Mouse (Mus musculus): ENCODE results near the gene Selplg.
"Not testable (repeated sequence)": the region's sequence is repeated elsewhere in the genome, so short reads cannot be mapped to it uniquely, and the experiment has no call there.

Selplg gene

DNA sequence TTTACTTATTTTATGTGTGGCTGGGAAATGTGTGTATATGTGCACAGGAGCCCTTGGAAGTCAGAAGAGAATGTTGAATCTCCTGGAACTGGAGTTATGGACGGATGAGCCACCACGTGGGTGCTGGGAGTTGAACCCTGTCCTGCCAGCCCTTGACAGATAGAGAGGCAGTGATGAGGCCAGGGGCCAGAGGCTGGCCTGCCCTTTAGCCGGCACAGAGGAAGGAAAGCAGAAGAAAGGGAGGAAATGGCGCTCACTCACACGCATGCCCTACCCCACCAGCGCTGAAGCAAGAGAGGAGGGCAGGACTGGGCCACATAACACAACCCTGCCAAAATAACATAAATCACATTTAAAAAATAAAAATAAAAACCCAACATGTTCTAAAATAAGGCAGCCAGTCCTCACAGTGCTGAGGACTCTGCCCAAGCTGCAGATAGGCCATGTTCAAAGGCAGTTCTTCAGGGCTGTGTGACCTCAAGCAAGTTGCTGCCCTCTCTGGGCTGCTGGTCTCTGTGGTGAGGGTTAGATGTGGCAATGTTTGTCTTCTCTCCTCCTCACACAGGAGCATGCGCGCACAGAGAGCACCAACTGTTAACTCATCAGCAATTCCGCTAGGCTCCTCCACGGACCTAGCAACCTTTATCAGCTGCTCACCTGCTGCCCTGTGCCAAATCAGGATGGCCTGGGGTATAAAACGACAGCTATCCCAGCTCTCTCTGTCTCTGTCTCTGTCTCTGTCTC lies 41.8 kb downstream of the Selplg start:
- DNase-seq (ENCODE audit: low spot score) = no peak

GRCm38 (mm10) chr5:113789075-113789788 lies 43.2 kb downstream of the Selplg start:
- DNase-seq (ENCODE audit: low spot score) = peak; percentile 44

DNA sequence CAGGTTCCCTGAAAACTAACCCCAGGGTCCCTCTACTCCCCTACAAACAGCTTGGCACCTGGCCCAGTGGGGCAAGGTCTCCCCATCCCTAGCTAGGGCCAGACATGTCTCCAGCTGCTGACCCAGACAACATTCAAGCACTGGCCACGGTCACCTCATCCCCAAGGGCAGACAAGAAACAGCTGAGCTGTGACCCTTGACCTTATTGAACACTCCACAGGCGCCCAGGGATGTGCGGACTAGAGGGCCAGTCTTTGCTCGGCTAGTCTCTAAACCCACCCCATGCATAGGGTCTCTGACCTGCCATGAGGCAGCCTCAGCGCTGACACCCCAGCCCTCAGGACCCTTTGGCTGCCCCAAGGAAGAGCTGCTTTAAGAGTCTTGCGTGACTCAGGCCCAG lies 43.8 kb downstream of the Selplg start:
- peak; percentile 57 for DNase-seq (ENCODE audit: low spot score)

GRCm38 (mm10) chr5:113786985-113787384 lies 45.5 kb downstream of the Selplg start:
- no peak for DNase-seq (ENCODE audit: low spot score)

GRCm38 (mm10) chr5:113784104-113784503 lies 48.3 kb downstream of the Selplg start:
- peak; percentile 57 for DNase-seq (ENCODE audit: low spot score)

DNA sequence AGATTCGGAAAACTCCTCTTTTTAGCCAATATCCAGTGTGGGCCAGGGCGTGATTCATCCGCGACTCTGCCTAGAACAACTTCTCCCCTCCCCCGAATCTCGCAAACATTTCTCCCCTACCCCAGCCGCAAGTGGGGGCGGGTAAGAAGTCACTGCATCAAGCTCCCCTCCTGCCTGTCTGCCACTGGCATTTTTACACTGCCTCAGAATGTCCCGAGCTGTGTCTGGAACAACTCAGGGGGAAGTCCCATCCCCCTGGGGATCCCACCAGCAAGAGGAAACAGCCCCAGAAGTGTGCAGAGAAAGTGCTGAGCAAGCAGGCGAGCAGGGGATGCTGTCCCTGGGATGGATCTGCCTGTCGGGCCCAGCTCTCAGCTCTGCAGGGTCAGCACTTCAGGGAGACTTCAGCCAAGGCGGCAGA lies 48.9 kb downstream of the Selplg start:
- peak; percentile 47 for DNase-seq (ENCODE audit: low spot score)

DNA sequence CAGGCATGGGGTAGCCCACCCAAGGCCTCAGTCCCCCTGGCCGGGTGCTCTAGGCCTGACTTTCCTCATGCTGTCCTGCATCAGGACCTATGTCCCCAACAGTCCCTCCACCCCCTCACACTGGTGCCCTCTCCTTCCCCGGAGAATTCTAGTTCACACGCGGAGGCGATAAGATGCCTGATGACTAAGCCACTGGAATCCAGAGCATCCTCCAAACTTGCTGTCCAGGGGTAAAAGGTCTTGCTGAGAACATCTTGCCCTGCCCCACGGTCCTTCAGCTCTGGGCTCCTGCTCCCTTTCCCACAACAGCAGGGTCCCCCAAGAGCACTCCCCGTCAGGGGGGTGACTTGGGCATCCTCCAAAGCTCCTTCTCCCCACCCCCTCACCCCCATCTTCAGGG lies 49.8 kb downstream of the Selplg start:
- no peak for DNase-seq (ENCODE audit: low spot score)

DNA sequence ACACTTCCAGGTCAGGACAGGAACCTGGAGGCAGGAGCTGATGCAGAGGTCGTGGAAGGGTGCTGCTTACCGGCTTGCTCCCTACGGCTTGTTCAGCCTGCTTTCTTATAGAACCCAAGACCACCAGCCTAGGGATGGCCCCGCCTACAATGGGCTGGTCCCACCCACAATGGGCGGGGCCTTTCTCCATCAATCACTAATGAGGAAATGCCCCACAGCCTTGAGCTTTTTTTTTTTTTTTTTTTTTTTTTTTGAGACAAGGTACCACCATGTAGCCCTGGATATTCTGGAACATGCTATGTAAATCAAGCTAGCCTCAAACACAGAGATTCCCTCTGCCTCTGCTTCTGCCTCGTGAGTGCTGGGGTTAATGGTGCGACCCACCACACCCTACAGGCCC lies 50.6 kb downstream of the Selplg start:
- DNase-seq (ENCODE audit: low spot score) = no peak

DNA sequence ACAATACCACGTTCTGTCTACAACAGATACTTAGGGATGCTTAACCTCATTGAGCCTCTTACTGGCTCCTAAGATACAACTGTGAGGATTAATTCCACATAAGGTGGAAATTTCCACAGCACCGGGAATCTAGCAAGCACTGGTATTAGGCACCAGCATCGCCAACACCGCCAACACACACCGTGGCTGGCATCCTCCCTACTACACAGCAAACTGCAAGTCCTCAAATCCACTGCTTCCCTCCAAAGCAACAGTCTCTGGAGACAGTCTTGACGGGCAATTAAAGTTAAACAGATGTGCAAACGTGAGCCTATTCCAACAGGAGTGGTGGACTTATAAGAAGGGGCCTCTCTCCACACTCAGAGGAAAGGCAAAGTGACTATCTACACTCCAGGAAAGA lies 51.2 kb downstream of the Selplg start:
- no peak for DNase-seq (ENCODE audit: low spot score)

DNA sequence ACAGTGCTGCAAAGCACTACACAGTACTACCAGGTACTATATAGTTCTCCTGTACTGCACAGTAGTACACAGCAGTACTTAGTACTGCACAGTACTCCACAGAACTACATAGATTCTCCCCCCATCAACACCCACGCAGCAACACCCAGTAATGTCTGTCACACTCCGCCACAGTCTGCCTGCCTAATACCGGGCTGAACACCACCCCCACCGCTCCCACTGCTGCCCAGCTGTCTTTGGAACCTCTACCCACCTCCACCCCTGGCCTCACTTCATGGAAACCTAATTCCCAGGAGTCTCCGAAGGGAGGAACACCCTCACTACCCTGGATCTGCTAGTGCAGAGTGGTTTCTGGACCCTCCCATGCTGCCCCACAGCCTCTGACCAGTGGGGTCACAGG lies 51.7 kb downstream of the Selplg start:
- DNase-seq (ENCODE audit: low spot score) = no peak

- no peak for DNase-seq (ENCODE audit: low spot score)
These were observed 52.2 kb downstream of the Selplg start for GRCm38 (mm10) chr5:113780082-113780752.

DNA sequence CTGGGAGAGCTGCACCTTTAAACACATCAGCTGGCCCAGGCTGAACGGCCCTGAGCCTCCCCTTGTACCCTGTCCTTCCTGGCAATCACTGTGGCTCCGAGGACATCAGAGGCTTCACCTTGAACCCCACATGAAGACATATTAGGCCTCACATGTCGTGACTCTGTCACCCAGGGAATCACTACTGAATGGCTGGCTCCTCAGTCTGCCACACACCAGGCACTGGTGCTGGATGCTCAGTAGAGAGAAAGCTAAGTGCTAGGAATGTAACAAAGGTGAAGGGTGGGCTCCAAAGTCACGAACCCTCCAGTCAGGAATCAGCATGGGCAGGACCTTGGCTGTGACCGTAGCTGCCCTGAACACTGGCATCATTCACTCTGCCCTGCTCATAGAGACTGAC lies 52.9 kb downstream of the Selplg start:
- DNase-seq (ENCODE audit: low spot score) = no peak

GRCm38 (mm10) chr5:113777728-113778127 lies 54.7 kb downstream of the Selplg start:
- DNase-seq (ENCODE audit: low spot score) = not testable (repeated sequence)

DNA sequence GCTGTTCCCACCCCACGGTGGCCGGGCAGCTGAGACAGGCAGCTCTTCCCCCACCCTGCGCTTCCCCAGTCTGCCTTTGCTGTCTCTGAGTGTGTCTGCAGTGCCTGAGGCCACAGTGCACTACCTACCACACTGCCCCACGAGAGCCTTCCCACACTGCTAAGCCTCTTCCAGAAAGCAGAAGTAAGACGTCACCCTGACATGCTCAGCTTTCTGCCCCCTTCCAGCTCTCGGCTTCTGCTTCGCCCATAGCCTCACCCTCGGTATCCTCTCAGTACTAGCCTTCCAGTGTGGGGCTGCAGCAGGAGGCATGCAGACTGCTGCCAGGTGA lies 55.6 kb downstream of the Selplg start:
- no peak for DNase-seq (ENCODE audit: low spot score)

- DNase-seq (ENCODE audit: low spot score) = no peak
These were observed 56.1 kb downstream of the Selplg start for GRCm38 (mm10) chr5:113776128-113776895.

- no peak for DNase-seq (ENCODE audit: low spot score)
These were observed 56.9 kb downstream of the Selplg start for GRCm38 (mm10) chr5:113775585-113775984.

- DNase-seq (ENCODE audit: low spot score) = peak; percentile 88
These were observed 58.8 kb downstream of the Selplg start for GRCm38 (mm10) chr5:113773664-113774063.

DNA sequence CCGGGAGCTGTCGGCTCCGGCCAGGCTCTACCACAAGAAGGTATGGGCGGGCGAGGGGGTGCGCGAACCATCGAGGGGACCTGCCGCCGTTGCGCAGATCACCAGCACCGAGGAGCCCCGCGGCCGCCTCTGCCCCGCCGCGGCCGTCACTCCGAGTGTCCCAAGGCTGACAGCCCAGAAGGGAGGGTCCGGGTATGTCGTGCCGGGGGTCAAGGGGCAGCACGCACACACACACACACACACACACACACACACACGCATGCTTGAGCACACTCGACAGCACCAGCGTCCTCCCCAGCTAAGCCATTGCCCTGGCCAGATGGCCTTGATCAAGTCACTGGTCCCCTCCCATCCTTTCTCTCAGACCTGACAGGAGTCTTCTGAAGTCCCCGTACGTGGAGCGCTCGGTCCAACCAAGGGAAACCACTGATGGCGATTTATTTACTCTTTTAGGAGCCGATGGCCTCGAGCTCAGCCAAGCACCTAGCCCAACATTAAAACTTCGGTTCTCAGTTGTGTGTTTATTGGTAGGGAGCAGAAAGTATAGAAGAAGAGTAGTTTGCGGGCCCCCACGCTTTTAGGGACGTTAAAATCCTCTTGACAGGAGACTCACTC lies 59.4 kb downstream of the Selplg start:
- no peak for DNase-seq (ENCODE audit: low spot score)

DNA sequence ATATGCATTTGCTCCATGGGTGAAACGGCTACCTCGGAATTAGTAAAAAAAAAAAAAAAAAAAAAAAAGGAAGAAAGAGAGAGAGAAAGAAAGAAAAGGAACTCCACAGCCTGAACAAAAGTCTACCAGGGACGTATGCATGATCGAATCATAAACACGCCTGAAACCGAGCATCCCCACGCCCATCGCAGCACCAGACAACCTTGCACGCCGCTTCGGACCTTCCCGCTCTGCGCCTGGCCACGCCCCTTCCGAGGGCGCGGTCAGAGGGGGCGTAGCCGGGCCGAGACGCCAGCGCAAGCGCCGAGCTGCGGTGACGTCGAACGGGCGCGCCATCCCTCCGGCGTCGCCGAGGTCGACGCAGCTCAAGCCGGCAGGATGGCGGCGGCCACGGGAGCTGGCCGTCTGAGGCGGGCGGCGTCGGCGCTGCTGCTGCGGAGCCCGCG lies 60.0 kb downstream of the Selplg start, which contains the start of the genes Sart3 and Iscu:
Sart3 (minus strand) TSS at position 61 of the 446 bp plus-strand sequence.
Iscu (plus strand) TSS at position 299 of the 446 bp plus-strand sequence.
- DNase-seq (ENCODE audit: low spot score) = peak; percentile 94

GRCm38 (mm10) chr5:113771213-113772162 lies 61.0 kb downstream of the Selplg start:
- peak; percentile 93 for DNase-seq (ENCODE audit: low spot score)

All from embryo, embryonic 10.5 days (tissue).